Mouse (Mus musculus) heart, postnatal 0 days (tissue): ENCODE measurements at regions not wholly inside any gene's neighbourhood (a gene's known extent, or its start where the extent isn't known, plus 50 kb on each side); places are given as distances from the start of the nearest gene placed in this dataset.

Experiments
- CTCF ChIP-seq: IDR thresholded peaks from 2 replicates; pipeline ENCODE4 v1.5.1; 2016; ENCODE audit warnings: antibody characterized with exemption, control low read depth, low read depth
- EP300 ChIP-seq: IDR thresholded peaks from 2 replicates; pipeline ENCODE4 v1.6.1; 2016; ENCODE audit warnings: antibody characterized with exemption, low read depth

GRCm38 (mm10) chr17:54353063-54353462 is 54.2 kb upstream of the Slc5a7 start:
- TF ChIP-seq CTCF (no peak), EP300 (no peak)
